In genomic region chr3:60762874-60763273, GRCm38 (mm10) we compare ENCODE assay signal across 8 mouse cellular contexts.
DNase-seq lines count a peak whose midpoint lies in the region; ATAC-seq and TF ChIP-seq lines count a peak whose summit lies in the region.

No protein-coding gene starts in this region.

- H3K4me3 ChIP-seq in heart, embryonic 10.5 days = no peak overlapping the region
- H3K4me3 ChIP-seq in E14TG2a.4 (replicated peaks; ENCODE audit: low read length) = no peak overlapping the region
- no peak overlapping the region for H3K4me3 ChIP-seq in forebrain, embryonic 11.5 days (ENCODE audit: low read depth, low read length)
- H3K4me3 ChIP-seq in liver, postnatal 0 days (ENCODE audit: low read depth, low read length) = no peak overlapping the region

- H3K27ac ChIP-seq in heart, embryonic 10.5 days = no peak overlapping the region
- H3K27ac ChIP-seq in forebrain, embryonic 11.5 days (ENCODE audit: low read depth, low read length) = no peak overlapping the region
- H3K27ac ChIP-seq in liver, postnatal 0 days (ENCODE audit: low read depth) = no peak overlapping the region

- WGBS in heart, embryonic 10.5 days = 58% methylated on average over 4 of the region's 4 CpGs
- 72% methylated on average over 4 of the region's 4 CpGs for WGBS in forebrain, embryonic 11.5 days
- 53% methylated on average over 4 of the region's 4 CpGs for WGBS in liver, postnatal 0 days (ENCODE audit: insufficient replicate concordance)

- H3K9me3 ChIP-seq in heart, embryonic 10.5 days = no peaks in the 10 kb centered on the region
- no peaks in the 10 kb centered on the region for H3K9me3 ChIP-seq in E14TG2a.4 (ENCODE audit: low read length)
- no peaks in the 10 kb centered on the region for H3K9me3 ChIP-seq in forebrain, embryonic 11.5 days (ENCODE audit: control insufficient read depth, low read length)
- no peaks in the 10 kb centered on the region for H3K9me3 ChIP-seq in liver, postnatal 0 days (ENCODE audit: low read length)

- no peaks in the 10 kb centered on the region for H3K4me1 ChIP-seq in heart, embryonic 10.5 days
- no peaks in the 10 kb centered on the region for H3K4me1 ChIP-seq in E14TG2a.4 (replicated peaks; ENCODE audit: low read depth, low read length)
- H3K4me1 ChIP-seq in forebrain, embryonic 11.5 days (replicated peaks; ENCODE audit: control insufficient read depth, insufficient read depth, low read length) = no peaks in the 10 kb centered on the region
- no peaks in the 10 kb centered on the region for H3K4me1 ChIP-seq in liver, postnatal 0 days (ENCODE audit: insufficient read depth)

- peak; percentile 49; the same call in 1 of the 2 replicates for ATAC-seq in forebrain, embryonic 11.5 days (replicated peaks; ENCODE audit: low FRiP score)
- no peak for ATAC-seq in liver, postnatal 0 days

- no peaks in the 10 kb centered on the region for H3K36me3 ChIP-seq in heart, embryonic 10.5 days
- H3K36me3 ChIP-seq in E14TG2a.4 (ENCODE audit: insufficient read depth, low read length) = no peaks in the 10 kb centered on the region
- no peaks in the 10 kb centered on the region for H3K36me3 ChIP-seq in forebrain, embryonic 11.5 days (ENCODE audit: control insufficient read depth, insufficient read depth, low read length)
- no peaks in the 10 kb centered on the region for H3K36me3 ChIP-seq in liver, postnatal 0 days (replicated peaks; ENCODE audit: insufficient read depth, low read length)

- peak; percentile 28 for TF ChIP-seq CTCF in E14TG2a.4 (conservative IDR thresholded peaks at IDR 0.05; ENCODE audit: low read length)
- peak; percentile 86 for TF ChIP-seq CTCF in liver, postnatal 0 days (IDR thresholded peaks at IDR 0.05; ENCODE audit: low read depth)

- no peak for TF ChIP-seq EP300 in liver, postnatal 0 days (IDR thresholded peaks at IDR 0.05; ENCODE audit: low read depth)

- no peak overlapping the region for H3K4me2 ChIP-seq in forebrain, embryonic 11.5 days (ENCODE audit: low read depth, low read length, severe bottlenecking)
- H3K4me2 ChIP-seq in liver, postnatal 0 days (ENCODE audit: low read depth, low read length) = no peak overlapping the region

- no peak overlapping the region for H3K9ac ChIP-seq in forebrain, embryonic 11.5 days (ENCODE audit: low read length)
- H3K9ac ChIP-seq in liver, postnatal 0 days (replicated peaks) = no peak overlapping the region

- peak; percentile 40 to 54 for DNase-seq in heart, postnatal 10 days
- no peak for DNase-seq in heart, embryonic 10.5 days (ENCODE audit: low spot score)
- peak; percentile 73 for DNase-seq in c-Kit-positive CD71-positive TER-119-positive erythroid progenitor cells, embryonic 14.5 days (ENCODE audit: low spot score)
- DNase-seq in forebrain, embryonic 11.5 days (ENCODE audit: low spot score) = no peak
- peak; percentile 60 for DNase-seq in kidney, adult 9 months
- peak; percentile 55 for DNase-seq in liver, postnatal 0 days
- DNase-seq in right cerebral cortex, postnatal 4 days = peak; percentile 24

- intact Hi-C loops in heart, postnatal 10 days (cut with DNase I) = no loop called here

- no peaks in the 10 kb centered on the region for H3K27me3 ChIP-seq in heart, embryonic 10.5 days (ENCODE audit: insufficient read depth, poor library complexity, severe bottlenecking)
- no peaks in the 10 kb centered on the region for H3K27me3 ChIP-seq in E14TG2a.4 (ENCODE audit: insufficient read depth, low read length)
- H3K27me3 ChIP-seq in forebrain, embryonic 11.5 days (ENCODE audit: control insufficient read depth, insufficient read depth, low read length) = no peaks in the 10 kb centered on the region
- no peaks in the 10 kb centered on the region for H3K27me3 ChIP-seq in liver, postnatal 0 days (ENCODE audit: insufficient read depth, low read length)

Comparison
In these comparisons a context has a peak if more than half of its experiments do, and no peak if none do; other contexts are left out.
1. DNase-seq: peak in heart, postnatal 10 days (2 of 2), c-Kit-positive CD71-positive TER-119-positive erythroid progenitor cells, embryonic 14.5 days (single experiment), kidney, adult 9 months (single experiment), liver, postnatal 0 days (single experiment) and right cerebral cortex, postnatal 4 days (single experiment); none in heart, embryonic 10.5 days (single experiment) and forebrain, embryonic 11.5 days (single experiment).